Mouse (Mus musculus): Measurements from ENCODE around the gene Slc19a2. TPM values are rescaled to one million over a fixed set of nuclear protein-coding genes. Genes with fewer than 3 reads are reported as not detected.

The Slc19a2 gene
- polyA plus RNA-seq, 1 experiment from 2014 or later: 15.5 TPM

- 67% methylated on average over 3 of the region's 3 CpGs for WGBS
- no peak for ATAC-seq (ENCODE audit: insufficient read depth, low FRiP score, low read depth)
- Histone ChIP-seq H3K27ac (no peak overlapping the region), H3K4me1 (peaks cover 13% of the 10 kb centered on the region), H3K27me3 (replicated peaks) (no peaks in the 10 kb centered on the region), H3K9ac (no peak overlapping the region), H3K4me3 (replicated peaks) (no peak overlapping the region), H3K9me3 (no peaks in the 10 kb centered on the region), H3K4me2 (no peak overlapping the region), H3K36me3 (peaks cover 8% of the 10 kb centered on the region; the same call in 1 of the 2 replicates)
Observed at GRCm38 (mm10) chr1:164254836-164255235, 6.0 kb downstream of the Slc19a2 start.

- Histone ChIP-seq H3K4me1 (no peaks in the 10 kb centered on the region), H3K4me2 (no peak overlapping the region), H3K27me3 (replicated peaks) (no peaks in the 10 kb centered on the region), H3K27ac (peak overlapping the region; percentile 37; the same call in 1 of the 2 replicates), H3K9ac (no peak overlapping the region), H3K4me3 (replicated peaks) (no peak overlapping the region), H3K36me3 (peaks cover 17% of the 10 kb centered on the region), H3K9me3 (no peaks in the 10 kb centered on the region)
- ATAC-seq (ENCODE audit: insufficient read depth, low FRiP score, low read depth): peak; percentile 60
- 73% methylated on average over 16 of the region's 16 CpGs for whole genome bisulfite sequencing
Observed at GRCm38 (mm10) chr1:164260171-164261028, 11.6 kb downstream of the Slc19a2 start.

GRCm38 (mm10) chr1:164261553-164261952 lies 12.7 kb downstream of the Slc19a2 start:
- ATAC-seq (ENCODE audit: insufficient read depth, low FRiP score, low read depth): no peak
- H3K4me1 ChIP-seq: no peaks in the 10 kb centered on the region
- H3K27me3 ChIP-seq (replicated peaks): no peaks in the 10 kb centered on the region
- no peaks in the 10 kb centered on the region for H3K9me3 ChIP-seq
- no peak overlapping the region for H3K4me2 ChIP-seq
- WGBS: 84% methylated on average over 7 of the region's 7 CpGs
- no peak overlapping the region for H3K4me3 ChIP-seq (replicated peaks)
- H3K36me3 ChIP-seq: peaks cover 17% of the 10 kb centered on the region
- no peak overlapping the region for H3K9ac ChIP-seq
- no peak overlapping the region for H3K27ac ChIP-seq

GRCm38 (mm10) chr1:164270941-164271340 lies 22.1 kb downstream of the Slc19a2 start:
- no peak overlapping the region for H3K27ac ChIP-seq
- no peak overlapping the region for H3K9ac ChIP-seq
- H3K4me2 ChIP-seq: no peak overlapping the region
- H3K4me1 ChIP-seq: no peaks in the 10 kb centered on the region
- no peaks in the 10 kb centered on the region for H3K9me3 ChIP-seq
- H3K4me3 ChIP-seq (replicated peaks): no peak overlapping the region
- no peaks in the 10 kb centered on the region for H3K27me3 ChIP-seq (replicated peaks)
- WGBS: 85% methylated on average over 7 of the region's 7 CpGs
- no peak for ATAC-seq (ENCODE audit: insufficient read depth, low FRiP score, low read depth)
- no peaks in the 10 kb centered on the region for H3K36me3 ChIP-seq

- no peak overlapping the region for H3K27ac ChIP-seq
- 77% methylated on average over 6 of the region's 6 CpGs for WGBS
- no peak overlapping the region for H3K4me3 ChIP-seq (replicated peaks)
- H3K9me3 ChIP-seq: no peaks in the 10 kb centered on the region
- H3K4me2 ChIP-seq: no peak overlapping the region
- ATAC-seq (ENCODE audit: insufficient read depth, low FRiP score, low read depth): no peak
- H3K36me3 ChIP-seq: no peaks in the 10 kb centered on the region
- no peaks in the 10 kb centered on the region for H3K27me3 ChIP-seq (replicated peaks)
- no peak overlapping the region for H3K9ac ChIP-seq
- no peaks in the 10 kb centered on the region for H3K4me1 ChIP-seq
Observed at GRCm38 (mm10) chr1:164273659-164274058, 24.8 kb downstream of the Slc19a2 start.

GRCm38 (mm10) chr1:164275455-164275954 lies 26.7 kb downstream of the Slc19a2 start, which contains the start of gene Ccdc181:
Gene Ccdc181 (plus strand): TSS chr1:164275585.
- Histone ChIP-seq H3K4me1 (no peaks in the 10 kb centered on the region), H3K36me3 (no peaks in the 10 kb centered on the region), H3K27ac (peak within 1 kb of the TSS; percentile 40; the same call in 1 of the 2 replicates), H3K27me3 (replicated peaks) (no peaks in the 10 kb centered on the region), H3K9ac (peak within 1 kb of the TSS; percentile 29; the same call in 1 of the 2 replicates), H3K4me2 (peak within 1 kb of the TSS; percentile 92), H3K9me3 (no peaks in the 10 kb centered on the region), H3K4me3 (replicated peaks) (peak within 1 kb of the TSS; percentile 63)
- peak; percentile 98 for ATAC-seq (ENCODE audit: insufficient read depth, low FRiP score, low read depth)
- WGBS: under 1% methylated on average over 31 of the region's 31 CpGs

- Histone ChIP-seq H3K27ac (no peak overlapping the region), H3K9ac (no peak overlapping the region), H3K4me1 (no peaks in the 10 kb centered on the region), H3K36me3 (no peaks in the 10 kb centered on the region), H3K4me3 (replicated peaks) (no peak overlapping the region), H3K4me2 (no peak overlapping the region), H3K9me3 (no peaks in the 10 kb centered on the region), H3K27me3 (replicated peaks) (no peaks in the 10 kb centered on the region)
- WGBS: 81% methylated on average over 3 of the region's 3 CpGs
- ATAC-seq (ENCODE audit: insufficient read depth, low FRiP score, low read depth): no peak
Observed at GRCm38 (mm10) chr1:164276552-164276951, 27.7 kb downstream of the Slc19a2 start.

GRCm38 (mm10) chr1:164279332-164279731 lies 30.5 kb downstream of the Slc19a2 start:
- Histone ChIP-seq H3K36me3 (no peaks in the 10 kb centered on the region), H3K4me3 (replicated peaks) (no peak overlapping the region), H3K4me2 (no peak overlapping the region), H3K9me3 (no peaks in the 10 kb centered on the region), H3K27me3 (replicated peaks) (no peaks in the 10 kb centered on the region), H3K9ac (no peak overlapping the region), H3K4me1 (no peaks in the 10 kb centered on the region), H3K27ac (no peak overlapping the region)
- WGBS: 59% methylated on average over 4 of the region's 4 CpGs
- ATAC-seq (ENCODE audit: insufficient read depth, low FRiP score, low read depth): no peak

GRCm38 (mm10) chr1:164284007-164284406 lies 35.2 kb downstream of the Slc19a2 start:
- Histone ChIP-seq H3K9me3 (no peaks in the 10 kb centered on the region), H3K27ac (no peak overlapping the region), H3K4me2 (no peak overlapping the region), H3K36me3 (no peaks in the 10 kb centered on the region), H3K4me1 (no peaks in the 10 kb centered on the region), H3K9ac (no peak overlapping the region), H3K4me3 (replicated peaks) (no peak overlapping the region), H3K27me3 (replicated peaks) (no peaks in the 10 kb centered on the region)
- 89% methylated on average over 3 of the region's 3 CpGs for WGBS
- ATAC-seq (ENCODE audit: insufficient read depth, low FRiP score, low read depth): no peak

GRCm38 (mm10) chr1:164287406-164287805 lies 38.6 kb downstream of the Slc19a2 start:
- WGBS: 70% methylated on average over 15 of the region's 15 CpGs
- no peak for ATAC-seq (ENCODE audit: insufficient read depth, low FRiP score, low read depth)

GRCm38 (mm10) chr1:164292040-164292439 lies 43.2 kb downstream of the Slc19a2 start:
- WGBS: 86% methylated on average over 5 of the region's 5 CpGs
- H3K4me3 ChIP-seq (replicated peaks): no peak overlapping the region
- H3K9ac ChIP-seq: no peak overlapping the region
- no peaks in the 10 kb centered on the region for H3K27me3 ChIP-seq (replicated peaks)
- H3K27ac ChIP-seq: no peak overlapping the region
- ATAC-seq (ENCODE audit: insufficient read depth, low FRiP score, low read depth): no peak
- no peak overlapping the region for H3K4me2 ChIP-seq
- H3K36me3 ChIP-seq: peaks cover 29% of the 10 kb centered on the region
- H3K9me3 ChIP-seq: no peaks in the 10 kb centered on the region
- no peaks in the 10 kb centered on the region for H3K4me1 ChIP-seq

More at GRCm38 (mm10) chr1:164287406-164287805, 38.6 kb downstream of the Slc19a2 start:
- Histone ChIP-seq H3K36me3 (peaks cover 15% of the 10 kb centered on the region), H3K27ac (no peak overlapping the region), H3K4me1 (no peaks in the 10 kb centered on the region), H3K9ac (no peak overlapping the region), H3K27me3 (replicated peaks) (no peaks in the 10 kb centered on the region), H3K9me3 (no peaks in the 10 kb centered on the region), H3K4me3 (replicated peaks) (no peak overlapping the region), H3K4me2 (no peak overlapping the region)

- H3K4me2 ChIP-seq: no peak overlapping the region
- H3K27me3 ChIP-seq (replicated peaks): no peaks in the 10 kb centered on the region
- peaks cover 42% of the 10 kb centered on the region for H3K36me3 ChIP-seq
- H3K4me3 ChIP-seq (replicated peaks): no peak overlapping the region
- no peak overlapping the region for H3K27ac ChIP-seq
- no peak for ATAC-seq (ENCODE audit: insufficient read depth, low FRiP score, low read depth)
- no peaks in the 10 kb centered on the region for H3K9me3 ChIP-seq
- no peak overlapping the region for H3K9ac ChIP-seq
- 90% methylated on average over 6 of the region's 6 CpGs for WGBS
- H3K4me1 ChIP-seq: no peaks in the 10 kb centered on the region
Observed at GRCm38 (mm10) chr1:164294071-164294470, 45.2 kb downstream of the Slc19a2 start.
